Mouse (Mus musculus): Measurements from ENCODE around the gene Neurl1a. TPM values are rescaled to one million over a fixed set of nuclear protein-coding genes. Genes with fewer than 3 reads are reported as not detected.
A peak's percentile ranks its signal among the peaks of the same experiment; 100 is the strongest.

Neurl1a gene
- polyA plus RNA-seq, 1 experiment from 2014 or later: 8.0 TPM

DNA sequence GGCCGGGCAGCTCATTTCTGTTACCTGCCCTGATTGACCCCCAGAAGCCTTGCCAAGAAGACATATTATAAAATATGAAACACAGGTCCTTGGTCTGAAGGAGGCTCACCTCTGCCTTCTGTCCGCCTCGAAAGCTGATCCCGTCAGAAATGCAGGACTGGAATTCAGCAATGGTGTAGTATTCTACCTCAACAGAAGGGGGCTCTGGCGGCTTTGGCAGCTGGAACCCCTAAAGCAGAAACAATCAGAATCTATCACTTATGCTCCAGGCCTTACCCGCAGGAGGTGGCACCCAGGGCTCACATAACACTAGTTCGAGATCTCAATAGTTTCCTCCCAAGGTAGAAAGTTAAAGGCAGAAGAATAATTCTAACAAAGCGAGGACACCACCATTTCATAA lies 91.1 kb downstream of the Neurl1a start:
- DNase-seq (peak; percentile 62), ATAC-seq (ENCODE audit: insufficient read depth) (no peak)
- TF ChIP-seq CTCF (IDR thresholded peaks at IDR 0.05; ENCODE audit: low read depth): peak; percentile 70
- H3K27me3 ChIP-seq (ENCODE audit: insufficient read depth, low read length): no peaks in the 10 kb centered on the region
- no peaks in the 10 kb centered on the region for H3K4me1 ChIP-seq (ENCODE audit: insufficient read depth)
- no peak overlapping the region for H3K9ac ChIP-seq
- H3K9me3 ChIP-seq (ENCODE audit: low read depth, low read length): no peaks in the 10 kb centered on the region
- no peak overlapping the region for H3K4me3 ChIP-seq (ENCODE audit: low read depth, low read length)
- WGBS: 55% methylated on average over 8 of the region's 8 CpGs
- no peak overlapping the region for H3K27ac ChIP-seq (ENCODE audit: low read depth)
- H3K36me3 ChIP-seq (ENCODE audit: insufficient read depth): peaks cover 92% of the 10 kb centered on the region
- H3K4me2 ChIP-seq: no peak overlapping the region

DNA sequence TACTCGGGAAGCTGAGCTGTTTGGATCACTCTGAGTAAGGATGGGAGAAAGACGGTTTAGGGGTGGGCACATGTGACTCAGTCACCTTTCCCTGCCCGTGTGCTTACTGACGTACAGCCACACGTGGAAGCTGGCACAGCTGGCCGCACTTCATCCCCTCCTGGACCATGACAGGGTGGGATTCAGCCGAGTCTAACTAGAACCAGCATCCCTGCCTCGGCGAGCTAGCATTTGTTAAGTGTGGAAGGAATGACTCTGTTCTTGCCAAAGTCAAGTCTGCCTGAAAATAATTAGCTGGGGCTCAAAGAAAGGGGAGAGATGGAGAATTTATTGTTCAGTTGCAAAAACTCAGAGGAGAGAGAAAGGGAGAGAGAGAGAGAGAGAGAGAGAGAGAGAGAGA lies 91.9 kb downstream of the Neurl1a start:
- WGBS: 81% methylated on average over 9 of the region's 9 CpGs
- no peak for TF ChIP-seq CTCF (IDR thresholded peaks at IDR 0.05; ENCODE audit: low read depth)
- DNase-seq: no peak
- no peak overlapping the region for H3K9ac ChIP-seq
- H3K4me2 ChIP-seq: no peak overlapping the region
- no peaks in the 10 kb centered on the region for H3K9me3 ChIP-seq (ENCODE audit: low read depth, low read length)
- peaks cover 95% of the 10 kb centered on the region for H3K36me3 ChIP-seq (ENCODE audit: insufficient read depth)
- no peak overlapping the region for H3K27ac ChIP-seq (ENCODE audit: low read depth)
- no peak overlapping the region for H3K4me3 ChIP-seq (ENCODE audit: low read depth, low read length)
- no peak for ATAC-seq (ENCODE audit: insufficient read depth)
- H3K4me1 ChIP-seq (ENCODE audit: insufficient read depth): no peaks in the 10 kb centered on the region
- H3K27me3 ChIP-seq (ENCODE audit: insufficient read depth, low read length): no peaks in the 10 kb centered on the region

DNA sequence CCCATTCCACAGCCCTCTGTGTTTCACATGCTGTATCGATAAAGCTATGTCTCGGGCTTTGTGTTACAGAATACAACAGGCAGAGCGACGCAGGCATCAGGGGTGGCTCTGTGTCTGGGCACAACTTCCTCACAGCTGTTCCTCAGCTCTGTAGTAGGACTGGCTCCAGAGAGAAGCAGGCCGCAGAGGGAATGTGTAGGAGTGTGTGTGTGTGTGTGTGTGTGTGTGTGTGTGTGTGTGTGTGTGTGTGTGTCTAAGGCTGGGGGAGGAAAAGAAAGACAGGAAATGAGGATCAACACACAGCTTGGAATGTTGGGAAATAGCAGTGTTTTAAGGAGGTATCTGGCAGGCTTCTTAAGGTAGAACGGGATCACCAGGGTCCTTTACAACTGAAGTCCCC lies 98.1 kb downstream of the Neurl1a start:
- peaks cover 89% of the 10 kb centered on the region for H3K36me3 ChIP-seq (ENCODE audit: insufficient read depth)

DNA sequence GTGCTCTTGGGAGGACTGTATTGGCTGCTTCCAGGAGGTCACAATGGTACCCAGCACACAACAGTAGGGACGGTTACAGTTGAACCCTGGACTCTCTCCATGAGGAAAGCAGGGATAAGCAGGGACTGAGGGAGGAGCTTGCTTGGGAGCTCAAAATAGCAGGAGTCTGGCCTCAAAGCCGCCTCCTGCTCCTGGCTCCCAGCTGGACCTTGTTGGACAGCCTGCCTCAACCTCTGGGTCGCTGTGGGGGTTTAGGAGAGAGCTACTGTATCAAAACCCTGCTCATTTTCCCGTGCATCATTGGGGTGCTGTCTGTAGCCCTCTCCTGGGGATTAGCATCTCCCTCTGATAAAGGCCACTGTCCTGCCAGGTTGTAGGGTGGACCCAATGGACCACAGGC lies 100.8 kb downstream of the Neurl1a start:
- DNase-seq (no peak), ATAC-seq (ENCODE audit: insufficient read depth) (no peak)
- Histone ChIP-seq H3K36me3 (ENCODE audit: insufficient read depth) (peaks cover 89% of the 10 kb centered on the region), H3K4me2 (no peak overlapping the region), H3K27ac (ENCODE audit: low read depth) (peak overlapping the region; percentile 64; the same call in 1 of the 2 replicates), H3K4me3 (ENCODE audit: low read depth, low read length) (no peak overlapping the region), H3K9me3 (ENCODE audit: low read depth, low read length) (no peaks in the 10 kb centered on the region), H3K9ac (no peak overlapping the region), H3K4me1 (ENCODE audit: insufficient read depth) (no peaks in the 10 kb centered on the region; the same call in 1 of the 2 replicates), H3K27me3 (ENCODE audit: insufficient read depth, low read length) (no peaks in the 10 kb centered on the region)
- TF ChIP-seq CTCF (IDR thresholded peaks at IDR 0.05; ENCODE audit: low read depth): no peak
- WGBS: 62% methylated on average over 4 of the region's 4 CpGs

More for the DNA sequence above, 98.1 kb downstream of the Neurl1a start:
- no peak for ATAC-seq (ENCODE audit: insufficient read depth)
- no peaks in the 10 kb centered on the region; the same call in 1 of the 2 replicates for H3K4me1 ChIP-seq (ENCODE audit: insufficient read depth)
- H3K4me3 ChIP-seq (ENCODE audit: low read depth, low read length): no peak overlapping the region
- no peaks in the 10 kb centered on the region for H3K27me3 ChIP-seq (ENCODE audit: insufficient read depth, low read length)
- H3K27ac ChIP-seq (ENCODE audit: low read depth): no peak overlapping the region
- H3K9me3 ChIP-seq (ENCODE audit: low read depth, low read length): no peaks in the 10 kb centered on the region
- TF ChIP-seq CTCF (IDR thresholded peaks at IDR 0.05; ENCODE audit: low read depth): no peak
- WGBS: 65% methylated on average over 6 of the region's 6 CpGs
- no peak overlapping the region for H3K9ac ChIP-seq
- no peak overlapping the region for H3K4me2 ChIP-seq
- no peak for DNase-seq

DNA sequence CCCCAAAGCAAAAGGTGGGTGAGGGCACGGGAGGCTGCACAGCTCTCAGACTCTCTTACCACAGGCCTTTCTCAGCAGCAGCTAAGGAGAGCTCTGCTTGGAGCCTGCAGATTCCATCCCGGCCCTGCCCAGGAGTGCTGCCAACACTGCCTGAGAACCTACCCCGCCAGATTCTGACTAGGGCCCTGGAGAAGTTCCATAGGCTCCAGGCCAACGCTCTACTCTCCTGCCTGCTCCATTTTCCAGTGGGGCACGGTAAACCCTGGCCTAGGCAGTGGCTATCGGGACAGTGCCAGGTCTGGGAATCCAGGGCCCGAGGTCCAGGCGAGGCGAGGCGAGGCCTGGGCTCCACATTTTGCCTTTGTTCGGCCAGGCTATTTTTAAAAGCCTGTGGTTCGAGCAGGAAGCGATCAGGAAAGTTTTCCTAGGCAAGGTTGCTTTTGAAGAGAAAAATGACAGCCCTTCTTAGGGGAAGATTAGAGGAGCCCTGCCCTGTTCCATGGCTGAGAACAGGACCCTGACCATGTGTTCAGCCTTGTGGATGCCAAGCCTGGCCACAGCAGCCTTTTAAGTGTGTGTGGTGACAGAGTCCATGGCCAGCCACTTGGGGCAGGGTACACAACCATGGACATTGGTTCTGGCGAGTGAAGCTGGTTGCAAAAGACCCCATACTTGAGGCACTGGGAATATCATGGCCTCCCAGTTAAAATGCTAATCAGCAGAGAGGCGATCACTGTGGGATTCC lies 101.3 kb downstream of the Neurl1a start:
- WGBS: 71% methylated on average over 15 of the region's 15 CpGs
- H3K9me3 ChIP-seq (ENCODE audit: low read depth, low read length): no peaks in the 10 kb centered on the region
- H3K4me3 ChIP-seq (ENCODE audit: low read depth, low read length): no peak overlapping the region
- no peak overlapping the region for H3K9ac ChIP-seq
- no peaks in the 10 kb centered on the region; the same call in 1 of the 2 replicates for H3K4me1 ChIP-seq (ENCODE audit: insufficient read depth)
- H3K27me3 ChIP-seq (ENCODE audit: insufficient read depth, low read length): no peaks in the 10 kb centered on the region
- no peak overlapping the region for H3K4me2 ChIP-seq
- peaks cover 89% of the 10 kb centered on the region for H3K36me3 ChIP-seq (ENCODE audit: insufficient read depth)
- H3K27ac ChIP-seq (ENCODE audit: low read depth): peak overlapping the region; percentile 64; the same call in 1 of the 2 replicates
- ATAC-seq (ENCODE audit: insufficient read depth) (peak; percentile 30; the same call in 1 of the 2 replicates), DNase-seq (peak; percentile 54)
- TF ChIP-seq CTCF (IDR thresholded peaks at IDR 0.05; ENCODE audit: low read depth): peak; percentile 13; the same call in 1 of the 2 replicates

DNA sequence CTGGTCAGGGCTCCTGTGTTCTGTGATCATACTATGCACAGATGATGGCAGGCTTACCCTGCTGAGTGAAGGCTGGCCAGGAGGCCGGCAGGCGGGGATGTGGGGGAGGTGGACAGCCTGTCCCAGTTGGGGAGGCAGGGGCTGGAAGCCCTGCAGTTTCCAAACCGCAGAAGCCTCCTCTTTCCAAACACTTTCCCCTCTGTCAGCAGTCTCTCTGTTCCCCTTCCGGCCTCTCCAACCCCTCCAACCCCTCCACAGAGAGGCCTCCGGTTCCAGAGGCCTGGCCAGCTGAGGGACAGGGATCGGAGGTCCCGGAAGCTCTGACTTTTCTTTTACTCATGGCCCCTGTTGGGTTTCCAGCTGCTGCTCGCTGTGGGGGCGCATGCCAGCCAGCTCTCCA lies 102.3 kb downstream of the Neurl1a start:
- H3K9ac ChIP-seq: no peak overlapping the region
- H3K4me3 ChIP-seq (ENCODE audit: low read depth, low read length): no peak overlapping the region
- peak; percentile 46 for DNase-seq
- peaks cover 89% of the 10 kb centered on the region for H3K36me3 ChIP-seq (ENCODE audit: insufficient read depth)
- H3K27me3 ChIP-seq (ENCODE audit: insufficient read depth, low read length): no peaks in the 10 kb centered on the region
- H3K4me1 ChIP-seq (ENCODE audit: insufficient read depth): no peaks in the 10 kb centered on the region; the same call in 1 of the 2 replicates
- TF ChIP-seq CTCF (IDR thresholded peaks at IDR 0.05; ENCODE audit: low read depth): no peak
- ATAC-seq (ENCODE audit: insufficient read depth): no peak
- WGBS: 70% methylated on average over 9 of the region's 9 CpGs
- no peaks in the 10 kb centered on the region for H3K9me3 ChIP-seq (ENCODE audit: low read depth, low read length)
- no peak overlapping the region for H3K4me2 ChIP-seq
- H3K27ac ChIP-seq (ENCODE audit: low read depth): peak overlapping the region; percentile 46; the same call in 1 of the 2 replicates

DNA sequence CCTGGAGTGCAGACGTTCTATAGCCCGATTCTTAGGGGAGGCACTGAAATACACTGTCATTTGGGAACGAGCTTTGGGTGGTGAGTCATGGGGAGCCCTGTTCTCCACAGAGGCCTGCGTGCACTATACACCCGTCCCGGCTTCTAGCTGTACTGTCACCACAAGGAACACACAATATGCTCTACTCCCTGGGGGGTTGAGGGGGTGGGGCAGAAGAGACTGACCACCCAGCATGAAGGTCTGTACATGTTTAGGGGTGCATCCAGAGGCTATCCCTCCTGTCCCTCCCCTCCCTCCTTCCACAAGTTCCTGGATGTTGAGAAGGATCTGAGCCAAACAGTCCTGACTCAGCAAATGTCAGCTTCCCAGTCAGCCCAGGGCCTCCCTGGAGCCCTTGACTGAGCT lies 103.4 kb downstream of the Neurl1a start:
- H3K4me1 ChIP-seq (ENCODE audit: insufficient read depth): no peaks in the 10 kb centered on the region; the same call in 1 of the 2 replicates
- H3K9me3 ChIP-seq (ENCODE audit: low read depth, low read length): no peaks in the 10 kb centered on the region
- H3K4me3 ChIP-seq (ENCODE audit: low read depth, low read length): no peak overlapping the region
- H3K4me2 ChIP-seq: no peak overlapping the region
- H3K27ac ChIP-seq (ENCODE audit: low read depth): no peak overlapping the region; the same call in 1 of the 2 replicates
- no peak overlapping the region for H3K9ac ChIP-seq
- 79% methylated on average over 6 of the region's 6 CpGs for WGBS
- H3K27me3 ChIP-seq (ENCODE audit: insufficient read depth, low read length): no peaks in the 10 kb centered on the region
- no peak for TF ChIP-seq CTCF (IDR thresholded peaks at IDR 0.05; ENCODE audit: low read depth)
- peaks cover 89% of the 10 kb centered on the region for H3K36me3 ChIP-seq (ENCODE audit: insufficient read depth)
- ATAC-seq (ENCODE audit: insufficient read depth) (0 out of 2 replicates have a peak, but pooled peaks have one; percentile 23), DNase-seq (no peak)

All from lung, embryonic 14.5 days (tissue).